Mouse (Mus musculus): ENCODE data around the gene Hpdl. TPM values are rescaled to one million over a fixed set of nuclear protein-coding genes. Genes with fewer than 3 reads are reported as not detected.
A peak's percentile ranks its signal among the peaks of the same experiment; 100 is the strongest.

Gene Hpdl
- polyA plus RNA-seq, 1 experiment from 2014 or later: 0.94 TPM

GRCm38 (mm10) chr4:116815276-116815675, 6.2 kb downstream of the Hpdl start:
- H3K4me1 ChIP-seq (ENCODE audit: control insufficient read depth, insufficient read depth, low read length): no peaks in the 10 kb centered on the region
- H3K9me3 ChIP-seq (replicated peaks; ENCODE audit: control insufficient read depth, low read length): no peaks in the 10 kb centered on the region
- H3K4me2 ChIP-seq (ENCODE audit: low read depth, low read length): no peak overlapping the region
- peaks cover 3% of the 10 kb centered on the region; the same call in 1 of the 2 replicates for H3K36me3 ChIP-seq (ENCODE audit: control insufficient read depth, insufficient read depth, low read length)
- no peak overlapping the region for H3K27ac ChIP-seq (ENCODE audit: low read length)
- 86% methylated on average over 5 of the region's 5 CpGs for WGBS
- peaks cover 8% of the 10 kb centered on the region; the same call in 1 of the 2 replicates for H3K27me3 ChIP-seq (ENCODE audit: control insufficient read depth, insufficient read depth, low read length)
- no peak for ATAC-seq (ENCODE audit: insufficient read depth, low FRiP score)
- no peak overlapping the region for H3K4me3 ChIP-seq (replicated peaks; ENCODE audit: low read length)
- no peak overlapping the region for H3K9ac ChIP-seq (ENCODE audit: low read length)

- Histone ChIP-seq H3K4me3 (replicated peaks; ENCODE audit: low read length) (no peak overlapping the region), H3K9ac (ENCODE audit: low read length) (no peak overlapping the region), H3K27ac (ENCODE audit: low read length) (no peak overlapping the region), H3K27me3 (ENCODE audit: control insufficient read depth, insufficient read depth, low read length) (no peaks in the 10 kb centered on the region), H3K4me2 (ENCODE audit: low read depth, low read length) (no peak overlapping the region), H3K36me3 (ENCODE audit: control insufficient read depth, insufficient read depth, low read length) (no peaks in the 10 kb centered on the region), H3K9me3 (replicated peaks; ENCODE audit: control insufficient read depth, low read length) (no peaks in the 10 kb centered on the region), H3K4me1 (ENCODE audit: control insufficient read depth, insufficient read depth, low read length) (peaks cover 8% of the 10 kb centered on the region)
- ATAC-seq (ENCODE audit: insufficient read depth, low FRiP score): no peak
- 68% methylated on average over 3 of the region's 3 CpGs for WGBS
Measured at GRCm38 (mm10) chr4:116811012-116811411, 10.5 kb downstream of the Hpdl start.

GRCm38 (mm10) chr4:116807197-116808129, 14.0 kb downstream of the Hpdl start, which contains the start of the genes Toe1 and Mutyh:
Toe1 (minus strand) TSS chr4:116807640.
Mutyh (plus strand) TSS chr4:116807723.
- Histone ChIP-seq H3K27me3 (ENCODE audit: control insufficient read depth, insufficient read depth, low read length) (no peaks in the 10 kb centered on the region), H3K9me3 (replicated peaks; ENCODE audit: control insufficient read depth, low read length) (no peaks in the 10 kb centered on the region), H3K4me3 (replicated peaks; ENCODE audit: low read length) (peak within 1 kb of the TSS; percentile 92), H3K36me3 (ENCODE audit: control insufficient read depth, insufficient read depth, low read length) (peaks cover 14% of the 10 kb centered on the region; the same call in 1 of the 2 replicates), H3K4me1 (ENCODE audit: control insufficient read depth, insufficient read depth, low read length) (peaks cover 9% of the 10 kb centered on the region), H3K4me2 (ENCODE audit: low read depth, low read length) (peak within 1 kb of the TSS; percentile 67), H3K27ac (ENCODE audit: low read length) (peak within 1 kb of the TSS; percentile 93), H3K9ac (ENCODE audit: low read length) (peak within 1 kb of the TSS; percentile 88)
- WGBS: under 1% methylated on average over 58 of the region's 58 CpGs
- ATAC-seq (ENCODE audit: insufficient read depth, low FRiP score): peak; percentile 99

GRCm38 (mm10) chr4:116799901-116800300, 21.6 kb downstream of the Hpdl start:
- WGBS: 34% methylated on average over 5 of the region's 5 CpGs

GRCm38 (mm10) chr4:116796442-116797110, 24.9 kb downstream of the Hpdl start:
- ATAC-seq (ENCODE audit: insufficient read depth, low FRiP score): no peak
- Histone ChIP-seq H3K9me3 (replicated peaks; ENCODE audit: control insufficient read depth, low read length) (no peaks in the 10 kb centered on the region), H3K4me3 (replicated peaks; ENCODE audit: low read length) (no peak overlapping the region), H3K27me3 (ENCODE audit: control insufficient read depth, insufficient read depth, low read length) (no peaks in the 10 kb centered on the region), H3K27ac (ENCODE audit: low read length) (no peak overlapping the region), H3K9ac (ENCODE audit: low read length) (0 out of 2 replicates have a peak overlapping the region, but pooled peaks have one; percentile 21), H3K4me2 (ENCODE audit: low read depth, low read length) (no peak overlapping the region), H3K4me1 (ENCODE audit: control insufficient read depth, insufficient read depth, low read length) (peaks cover 5% of the 10 kb centered on the region), H3K36me3 (ENCODE audit: control insufficient read depth, insufficient read depth, low read length) (no peaks in the 10 kb centered on the region)
- 45% methylated on average over 1 of the region's 1 CpGs for WGBS

More at GRCm38 (mm10) chr4:116799901-116800300, 21.6 kb downstream of the Hpdl start:
- Histone ChIP-seq H3K36me3 (ENCODE audit: control insufficient read depth, insufficient read depth, low read length) (peaks cover 13% of the 10 kb centered on the region; the same call in 1 of the 2 replicates), H3K9ac (ENCODE audit: low read length) (no peak overlapping the region), H3K27ac (ENCODE audit: low read length) (no peak overlapping the region), H3K27me3 (ENCODE audit: control insufficient read depth, insufficient read depth, low read length) (no peaks in the 10 kb centered on the region), H3K4me1 (ENCODE audit: control insufficient read depth, insufficient read depth, low read length) (peaks cover 5% of the 10 kb centered on the region), H3K9me3 (replicated peaks; ENCODE audit: control insufficient read depth, low read length) (no peaks in the 10 kb centered on the region), H3K4me2 (ENCODE audit: low read depth, low read length) (no peak overlapping the region), H3K4me3 (replicated peaks; ENCODE audit: low read length) (no peak overlapping the region)
- ATAC-seq (ENCODE audit: insufficient read depth, low FRiP score): no peak

- Histone ChIP-seq H3K36me3 (ENCODE audit: control insufficient read depth, insufficient read depth, low read length) (no peaks in the 10 kb centered on the region), H3K4me2 (ENCODE audit: low read depth, low read length) (no peak overlapping the region), H3K27ac (ENCODE audit: low read length) (no peak overlapping the region), H3K4me1 (ENCODE audit: control insufficient read depth, insufficient read depth, low read length) (peaks cover 5% of the 10 kb centered on the region), H3K9me3 (replicated peaks; ENCODE audit: control insufficient read depth, low read length) (no peaks in the 10 kb centered on the region), H3K27me3 (ENCODE audit: control insufficient read depth, insufficient read depth, low read length) (no peaks in the 10 kb centered on the region), H3K4me3 (replicated peaks; ENCODE audit: low read length) (no peak overlapping the region), H3K9ac (ENCODE audit: low read length) (no peak overlapping the region)
- no peak for ATAC-seq (ENCODE audit: insufficient read depth, low FRiP score)
- 78% methylated on average over 2 of the region's 2 CpGs for whole genome bisulfite sequencing
Measured at GRCm38 (mm10) chr4:116794273-116794672, 27.2 kb downstream of the Hpdl start.

GRCm38 (mm10) chr4:116792453-116792852, 29.1 kb downstream of the Hpdl start:
- Histone ChIP-seq H3K9ac (ENCODE audit: low read length) (no peak overlapping the region), H3K36me3 (ENCODE audit: control insufficient read depth, insufficient read depth, low read length) (no peaks in the 10 kb centered on the region), H3K4me3 (replicated peaks; ENCODE audit: low read length) (no peak overlapping the region), H3K27me3 (ENCODE audit: control insufficient read depth, insufficient read depth, low read length) (no peaks in the 10 kb centered on the region), H3K4me2 (ENCODE audit: low read depth, low read length) (no peak overlapping the region), H3K4me1 (ENCODE audit: control insufficient read depth, insufficient read depth, low read length) (peaks cover 5% of the 10 kb centered on the region), H3K9me3 (replicated peaks; ENCODE audit: control insufficient read depth, low read length) (no peaks in the 10 kb centered on the region), H3K27ac (ENCODE audit: low read length) (no peak overlapping the region)
- ATAC-seq (ENCODE audit: insufficient read depth, low FRiP score): no peak
- 80% methylated on average over 8 of the region's 8 CpGs for WGBS

GRCm38 (mm10) chr4:116788956-116789355, 32.6 kb downstream of the Hpdl start:
- Histone ChIP-seq H3K27ac (ENCODE audit: low read length) (peak overlapping the region; percentile 50; the same call in 1 of the 2 replicates), H3K9me3 (replicated peaks; ENCODE audit: control insufficient read depth, low read length) (no peaks in the 10 kb centered on the region), H3K4me2 (ENCODE audit: low read depth, low read length) (no peak overlapping the region), H3K4me3 (replicated peaks; ENCODE audit: low read length) (no peak overlapping the region), H3K27me3 (ENCODE audit: control insufficient read depth, insufficient read depth, low read length) (no peaks in the 10 kb centered on the region), H3K4me1 (ENCODE audit: control insufficient read depth, insufficient read depth, low read length) (no peaks in the 10 kb centered on the region), H3K36me3 (ENCODE audit: control insufficient read depth, insufficient read depth, low read length) (no peaks in the 10 kb centered on the region), H3K9ac (ENCODE audit: low read length) (no peak overlapping the region)
- ATAC-seq (ENCODE audit: insufficient read depth, low FRiP score): peak; percentile 68; the same call in 1 of the 2 replicates
- WGBS: 3% methylated on average over 3 of the region's 3 CpGs

All from stomach, embryonic 16.5 days (tissue).